Comparison of ENCODE assay signal across 8 mouse cellular contexts in genomic region chr14:25489336-25490078, GRCm38 (mm10). TPM values are rescaled to one million over a fixed set of nuclear protein-coding genes. Genes with fewer than 3 reads are reported as not detected.
DNase-seq lines count a peak whose midpoint lies in the region; ATAC-seq and TF ChIP-seq lines count a peak whose summit lies in the region.

No protein-coding gene starts in this region.

- TF ChIP-seq CTCF in hindbrain, postnatal 0 days (IDR thresholded peaks at IDR 0.05; ENCODE audit: low read depth) = no peak

- intact Hi-C loops in heart, postnatal 25 days (cut with DNase I) = no loop called here

- H3K9me3 ChIP-seq in heart, embryonic 10.5 days = no peaks in the 10 kb centered on the region
- no peaks in the 10 kb centered on the region for H3K9me3 ChIP-seq in heart, embryonic 14.5 days (ENCODE audit: control insufficient read depth, low read length)
- H3K9me3 ChIP-seq in liver, embryonic 16.5 days (replicated peaks; ENCODE audit: control insufficient read depth, low read length) = no peaks in the 10 kb centered on the region
- no peaks in the 10 kb centered on the region for H3K9me3 ChIP-seq in hindbrain, postnatal 0 days (ENCODE audit: low read length)

- no peak for DNase-seq in heart, embryonic 10.5 days (ENCODE audit: low spot score)
- no peak for DNase-seq in heart, postnatal 25 days (ENCODE audit: low spot score)
- DNase-seq in adrenal gland, adult 8-10 months = peak; percentile 52
- DNase-seq in frontal cortex, adult 2 months (ENCODE audit: extremely low spot score in 1 of 2, low spot score in 1 of 2) = no peak
- DNase-seq in hindbrain, postnatal 0 days (ENCODE audit: low spot score) = no peak
- DNase-seq in right cerebral cortex, adult 2 months (ENCODE audit: low spot score in 2 of 2) = no peak

- WGBS in heart, embryonic 10.5 days = 81% methylated on average over 6 of the region's 6 CpGs
- WGBS in heart, embryonic 14.5 days = 62% methylated on average over 6 of the region's 6 CpGs
- WGBS in liver, embryonic 16.5 days (ENCODE audit: insufficient replicate concordance) = 60% methylated on average over 6 of the region's 6 CpGs
- 59% methylated on average over 6 of the region's 6 CpGs for WGBS in hindbrain, postnatal 0 days

- no peaks in the 10 kb centered on the region for H3K36me3 ChIP-seq in heart, embryonic 10.5 days
- no peaks in the 10 kb centered on the region for H3K36me3 ChIP-seq in heart, embryonic 14.5 days (ENCODE audit: control insufficient read depth, insufficient read depth, low read length)
- H3K36me3 ChIP-seq in liver, embryonic 16.5 days (ENCODE audit: control insufficient read depth, insufficient read depth) = no peaks in the 10 kb centered on the region
- H3K36me3 ChIP-seq in hindbrain, postnatal 0 days (ENCODE audit: insufficient read depth, low read length) = no peaks in the 10 kb centered on the region

- ATAC-seq in heart, embryonic 14.5 days (ENCODE audit: insufficient number of reproducible peaks, insufficient read depth, low FRiP score, low read depth) = no peak
- ATAC-seq in liver, embryonic 16.5 days (ENCODE audit: low read depth) = peak; percentile 63
- no peak for ATAC-seq in hindbrain, postnatal 0 days

- peaks cover 100% of the 10 kb centered on the region for H3K4me1 ChIP-seq in heart, embryonic 10.5 days
- peaks cover 86 to 98% of the 10 kb centered on the region in 2 experiments for H3K4me1 ChIP-seq in heart, embryonic 14.5 days (ENCODE audit: control insufficient read depth in 2 of 2, insufficient read depth in 2 of 2, low read length in 2 of 2)
- H3K4me1 ChIP-seq in liver, embryonic 16.5 days (ENCODE audit: control insufficient read depth, low read depth, low read length) = peaks cover 77% of the 10 kb centered on the region
- H3K4me1 ChIP-seq in hindbrain, postnatal 0 days (ENCODE audit: insufficient read depth, low read length) = peaks cover 57% of the 10 kb centered on the region

- peak overlapping the region; percentile 86; the same call in 1 of the 2 replicates for H3K27ac ChIP-seq in heart, embryonic 10.5 days
- peak overlapping the region; percentile 92 to 93 for H3K27ac ChIP-seq in heart, embryonic 14.5 days (replicated peaks in 1 of 2; ENCODE audit: control insufficient read depth in 1 of 2, insufficient read depth in 1 of 2, low read depth in 2 of 2, low read length in 2 of 2)
- H3K27ac ChIP-seq in liver, embryonic 16.5 days (ENCODE audit: low read length) = 0 out of 2 replicates have a peak overlapping the region, but pooled peaks have one; percentile 22
- H3K27ac ChIP-seq in hindbrain, postnatal 0 days = no peak overlapping the region

- no peak overlapping the region for H3K9ac ChIP-seq in heart, embryonic 14.5 days (ENCODE audit: low read length)
- H3K9ac ChIP-seq in liver, embryonic 16.5 days (ENCODE audit: low read depth, low read length) = no peak overlapping the region
- H3K9ac ChIP-seq in hindbrain, postnatal 0 days (replicated peaks; ENCODE audit: low read length) = no peak overlapping the region

- H3K27me3 ChIP-seq in heart, embryonic 10.5 days (ENCODE audit: insufficient read depth, poor library complexity, severe bottlenecking) = no peaks in the 10 kb centered on the region
- H3K27me3 ChIP-seq in heart, embryonic 14.5 days (ENCODE audit: control insufficient read depth, insufficient read depth, low read length) = no peaks in the 10 kb centered on the region
- no peaks in the 10 kb centered on the region for H3K27me3 ChIP-seq in liver, embryonic 16.5 days (ENCODE audit: control insufficient read depth, insufficient read depth, low read depth, low read length)
- H3K27me3 ChIP-seq in hindbrain, postnatal 0 days (ENCODE audit: insufficient read depth, low read length) = no peaks in the 10 kb centered on the region

- H3K4me2 ChIP-seq in heart, embryonic 14.5 days (ENCODE audit: low read length) = no peak overlapping the region
- H3K4me2 ChIP-seq in liver, embryonic 16.5 days (ENCODE audit: low read depth, low read length) = no peak overlapping the region
- no peak overlapping the region for H3K4me2 ChIP-seq in hindbrain, postnatal 0 days (ENCODE audit: low read depth, low read length)

- no peak overlapping the region for H3K4me3 ChIP-seq in heart, embryonic 10.5 days
- H3K4me3 ChIP-seq in heart, embryonic 14.5 days (ENCODE audit: control insufficient read depth in 1 of 2, insufficient read depth in 1 of 2, low read depth in 1 of 2, low read length in 2 of 2) = no peak overlapping the region
- no peak overlapping the region for H3K4me3 ChIP-seq in liver, embryonic 16.5 days (ENCODE audit: low read depth, low read length)
- no peak overlapping the region for H3K4me3 ChIP-seq in hindbrain, postnatal 0 days (ENCODE audit: low read length)

RNA-seq across cellular contexts. Expression of gene Zmiz1, which starts 30.5 kb away (rescaled TPM):
- polyA plus RNA-seq in heart, embryonic 10.5 days (2016; fragmentation: Nextera tagmentation; extraction: Ambion mirVana) = 38.1 and 45.8 TPM in 2 replicates
- 10 to 100 TPM; 40.2 to 49.9 TPM for total RNA-seq in heart, postnatal 25 days (2021)
- total RNA-seq in adrenal gland, adult 8-10 months (2022) = 100 to 1,000 TPM in 2 of 4 experiments, 10 to 100 TPM in 2; 90.3 to 192 (median 125) TPM
- polyA plus RNA-seq in heart, embryonic 14.5 days (2014; fragmentation: Nextera tagmentation; extraction: Ambion mirVana) = 27.7 and 31.3 TPM in 2 replicates
- polyA plus RNA-seq in liver, embryonic 16.5 days (2015; fragmentation: Nextera tagmentation; extraction: Ambion mirVana) = 4.1 and 6.1 TPM in 2 replicates
- 39.1 and 45.9 TPM in 2 replicates for polyA plus RNA-seq in frontal cortex, adult 2 months (2012; rRNA removed)
- 129 and 135 TPM in 2 replicates for total RNA-seq in hindbrain, postnatal 0 days (2014; rRNA removed)
- 41.9 and 50.6 TPM in 2 replicates for polyA plus RNA-seq in hindbrain, postnatal 0 days (2015; fragmentation: Nextera tagmentation; extraction: Ambion mirVana)
